ENCODE assay signal across 8 mouse cellular contexts in the genomic region with DNA sequence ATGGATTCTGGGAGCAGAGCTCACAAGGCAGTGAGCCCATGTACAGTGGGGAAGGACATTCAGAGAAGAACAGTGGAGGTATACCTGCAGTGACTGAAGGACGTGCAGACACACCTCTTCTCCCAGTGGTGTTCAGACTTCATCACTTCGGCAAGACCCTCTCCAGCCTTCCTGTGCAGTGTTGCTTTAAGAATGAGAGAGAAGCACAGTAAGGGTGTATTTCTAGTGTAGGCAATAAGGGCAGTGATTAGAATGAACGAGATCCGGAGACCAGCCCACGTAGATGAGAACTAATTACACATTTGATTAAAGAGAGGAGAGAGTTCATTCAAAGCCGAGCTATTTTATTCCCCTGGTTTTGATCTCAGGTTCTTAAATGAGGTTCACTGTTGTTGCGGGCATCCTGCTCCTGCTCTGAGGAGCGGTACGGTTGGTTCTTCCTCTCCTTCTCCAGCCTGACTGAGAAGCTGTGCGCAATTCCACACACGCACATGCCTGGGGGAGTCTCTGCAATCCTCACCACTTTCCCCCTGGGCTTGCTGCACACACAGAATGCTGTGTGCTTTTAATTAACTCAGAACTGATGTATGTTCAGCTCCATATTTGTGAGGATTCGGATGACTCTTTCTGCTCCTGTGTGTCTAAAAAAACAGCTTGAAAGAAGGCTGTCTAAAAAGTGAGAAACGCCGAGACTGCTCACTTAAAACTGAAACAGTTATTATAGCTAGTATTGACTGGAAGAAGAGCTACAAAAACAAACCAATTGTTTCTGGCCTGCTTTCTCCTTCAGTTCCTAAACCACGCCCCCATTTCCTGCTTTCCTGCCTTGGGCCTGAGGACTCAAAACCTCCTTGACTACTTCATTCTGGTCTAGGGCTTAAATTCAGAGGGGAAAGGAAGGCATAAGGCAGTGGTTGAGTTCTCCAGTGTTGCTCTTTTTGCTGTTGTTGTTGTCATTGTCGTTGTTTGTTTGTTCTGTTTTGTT.
DNase-seq lines count a peak whose midpoint lies in the region; ATAC-seq and TF ChIP-seq lines count a peak whose summit lies in the region.

No protein-coding gene starts in this region.

- peak overlapping the region; percentile 0 for H3K4me2 ChIP-seq in forebrain, embryonic 16.5 days (ENCODE audit: low read length)
- no peak overlapping the region for H3K4me2 ChIP-seq in forebrain, embryonic 15.5 days (replicated peaks)
- peak overlapping the region; percentile 42 for H3K4me2 ChIP-seq in heart, postnatal 0 days (ENCODE audit: low read depth, low read length)
- peak overlapping the region; percentile 23 for H3K4me2 ChIP-seq in limb, embryonic 12.5 days

- no peaks in the 10 kb centered on the region for H3K9me3 ChIP-seq in forebrain, embryonic 16.5 days (ENCODE audit: control insufficient read depth, low read length)
- H3K9me3 ChIP-seq in forebrain, embryonic 15.5 days: no peaks in the 10 kb centered on the region
- H3K9me3 ChIP-seq in heart, postnatal 0 days (replicated peaks; ENCODE audit: control insufficient read depth, low read length): no peaks in the 10 kb centered on the region
- no peaks in the 10 kb centered on the region for H3K9me3 ChIP-seq in limb, embryonic 12.5 days

- WGBS in forebrain, embryonic 16.5 days: 43% methylated on average over 16 of the region's 16 CpGs
- WGBS in forebrain, embryonic 15.5 days: 47% methylated on average over 16 of the region's 16 CpGs
- 59% methylated on average over 16 of the region's 16 CpGs for WGBS in heart, postnatal 0 days
- 41% methylated on average over 16 of the region's 16 CpGs for WGBS in limb, embryonic 12.5 days

- TF ChIP-seq EP300 in heart, postnatal 0 days (IDR thresholded peaks at IDR 0.05; ENCODE audit: low read depth): no peak

- no peak overlapping the region for H3K4me3 ChIP-seq in forebrain, embryonic 16.5 days (replicated peaks; ENCODE audit: low read length)
- H3K4me3 ChIP-seq in forebrain, embryonic 15.5 days: no peak overlapping the region
- 0 out of 2 replicates have a peak overlapping the region, but pooled peaks have one; percentile 9 for H3K4me3 ChIP-seq in heart, postnatal 0 days (ENCODE audit: low read depth, low read length)
- no peak overlapping the region for H3K4me3 ChIP-seq in limb, embryonic 12.5 days (replicated peaks)

- no peaks in the 10 kb centered on the region for H3K36me3 ChIP-seq in forebrain, embryonic 16.5 days (ENCODE audit: control insufficient read depth, insufficient read depth)
- no peaks in the 10 kb centered on the region for H3K36me3 ChIP-seq in forebrain, embryonic 15.5 days
- H3K36me3 ChIP-seq in heart, postnatal 0 days (replicated peaks; ENCODE audit: control insufficient read depth, insufficient read depth, low read length): no peaks in the 10 kb centered on the region
- H3K36me3 ChIP-seq in limb, embryonic 12.5 days: no peaks in the 10 kb centered on the region

- peak; percentile 29 for DNase-seq in MN1 (ENCODE audit: low spot score)
- no peak for DNase-seq in heart, postnatal 0 days (ENCODE audit: low spot score)
- DNase-seq in thymus, postnatal 4 days: peak; percentile 48
- DNase-seq in urinary bladder, postnatal 4 days (ENCODE audit: low spot score in 2 of 2): no peak
- no peak for DNase-seq in spleen, adult 18-20 months

- no peak for ATAC-seq in forebrain, embryonic 16.5 days
- no peak; the same call in 1 of the 2 replicates for ATAC-seq in forebrain, embryonic 15.5 days (replicated peaks)
- ATAC-seq in heart, postnatal 0 days (ENCODE audit: insufficient read depth, low read depth): no peak
- no peak for ATAC-seq in limb, embryonic 12.5 days (ENCODE audit: insufficient number of reproducible peaks, insufficient read depth, low FRiP score, low TSS enrichment, low read depth)

- H3K4me1 ChIP-seq in forebrain, embryonic 16.5 days (replicated peaks; ENCODE audit: control insufficient read depth, insufficient read depth, low read length): peaks cover 6% of the 10 kb centered on the region; the same call in 1 of the 2 replicates
- no peaks in the 10 kb centered on the region; the same call in none of the 2 replicates for H3K4me1 ChIP-seq in forebrain, embryonic 15.5 days
- no peaks in the 10 kb centered on the region for H3K4me1 ChIP-seq in heart, postnatal 0 days (ENCODE audit: control insufficient read depth, insufficient read depth)
- H3K4me1 ChIP-seq in limb, embryonic 12.5 days (replicated peaks): peaks cover 18% of the 10 kb centered on the region

- H3K9ac ChIP-seq in forebrain, embryonic 16.5 days (replicated peaks; ENCODE audit: low read depth, low read length): no peak overlapping the region
- no peak overlapping the region for H3K9ac ChIP-seq in forebrain, embryonic 15.5 days (replicated peaks)
- no peak overlapping the region for H3K9ac ChIP-seq in heart, postnatal 0 days (replicated peaks; ENCODE audit: low read depth, low read length)
- H3K9ac ChIP-seq in limb, embryonic 12.5 days (replicated peaks): no peak overlapping the region

- no peak for TF ChIP-seq CTCF in heart, postnatal 0 days (IDR thresholded peaks at IDR 0.05; ENCODE audit: low read depth)

- no peaks in the 10 kb centered on the region for H3K27me3 ChIP-seq in forebrain, embryonic 16.5 days (replicated peaks; ENCODE audit: control insufficient read depth, insufficient read depth, low read length)
- no peaks in the 10 kb centered on the region for H3K27me3 ChIP-seq in forebrain, embryonic 15.5 days
- H3K27me3 ChIP-seq in heart, postnatal 0 days (ENCODE audit: control insufficient read depth, insufficient read depth, low read length): no peaks in the 10 kb centered on the region
- no peaks in the 10 kb centered on the region for H3K27me3 ChIP-seq in limb, embryonic 12.5 days

- no peak overlapping the region for H3K27ac ChIP-seq in forebrain, embryonic 16.5 days (ENCODE audit: low read length)
- H3K27ac ChIP-seq in forebrain, embryonic 15.5 days (replicated peaks): no peak overlapping the region
- peak overlapping the region; percentile 70 for H3K27ac ChIP-seq in heart, postnatal 0 days (ENCODE audit: low read depth)
- peak overlapping the region; percentile 56 for H3K27ac ChIP-seq in limb, embryonic 12.5 days

Comparison
In these comparisons a context has a peak if more than half of its experiments do, and no peak if none do; other contexts are left out.
1. H3K27ac ChIP-seq: peak in heart, postnatal 0 days (single experiment) and limb, embryonic 12.5 days (single experiment); none in forebrain, embryonic 16.5 days (single experiment) and forebrain, embryonic 15.5 days (single experiment).
2. DNase-seq: peak in MN1 (single experiment) and thymus, postnatal 4 days (single experiment); none in heart, postnatal 0 days (single experiment), urinary bladder, postnatal 4 days (0 of 2) and spleen, adult 18-20 months (0 of 2).